Mouse (Mus musculus) C2C12 (cell line): ENCODE data around the gene Gpr180.

Experiments
- CEBPB ChIP-seq: IDR thresholded peaks from one replicate; pipeline ENCODE4 v1.6.1; 2011; ENCODE audit warnings: low read depth, mild to moderate bottlenecking, control low read depth, moderate library complexity
- CTCF ChIP-seq: IDR thresholded peaks from one replicate; pipeline ENCODE4 v1.5.1; 2011; ENCODE audit not compliant: control insufficient read depth, insufficient read depth, insufficient read length
- FOSL1 ChIP-seq: IDR thresholded peaks from one replicate; pipeline ENCODE4 v1.8.0; 2011; ENCODE audit warnings: mild to moderate bottlenecking, low read length; ENCODE audit not compliant: poor library complexity, insufficient read depth, severe bottlenecking
- MAX ChIP-seq: IDR thresholded peaks from one replicate; pipeline ENCODE4 v1.6.1; 2011; ENCODE audit warnings: mild to moderate bottlenecking, control low read depth
- MYOD1 ChIP-seq: IDR thresholded peaks from one replicate; pipeline ENCODE4 v1.6.1; 2011; ENCODE audit warnings: low read depth; ENCODE audit not compliant: control insufficient read depth, insufficient read length
- USF1 ChIP-seq: IDR thresholded peaks from one replicate; pipeline ENCODE4 v1.6.1; 2011; ENCODE audit warnings: low read depth, mild to moderate bottlenecking, control low read depth, moderate library complexity

- no peak for TF ChIP-seq CTCF
- TF ChIP-seq USF1 = no peak
- no peak for TF ChIP-seq FOSL1
- TF ChIP-seq CEBPB = no peak
- TF ChIP-seq MYOD1 = no peak
- no peak for TF ChIP-seq MAX
Observed at GRCm38 (mm10) chr14:118148046-118148445, 11.1 kb downstream of the Gpr180 start.
